In the genomic region with DNA sequence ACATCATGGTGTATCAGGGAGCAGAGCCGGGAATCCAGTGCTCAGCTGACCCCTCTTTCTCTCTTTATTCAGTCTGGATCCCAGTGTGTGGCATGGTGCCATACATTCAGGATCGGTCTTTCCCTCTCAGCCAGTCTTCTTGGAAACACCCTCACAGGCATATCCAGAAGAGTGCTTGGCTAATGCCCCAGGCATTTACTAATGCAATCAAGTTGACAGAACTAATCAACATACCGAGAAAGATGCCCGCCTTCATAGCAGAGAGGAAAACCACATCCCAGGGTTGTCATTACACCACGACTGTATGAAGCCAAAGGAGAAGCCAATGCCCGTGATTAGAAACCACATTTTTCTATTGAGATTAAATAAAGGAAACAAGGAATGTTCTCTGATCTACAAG, we compare ENCODE assay signal across 26 mouse cellular contexts. TPM values are rescaled to one million over a fixed set of nuclear protein-coding genes. Genes with fewer than 3 reads are reported as not detected.
DNase-seq lines count a peak whose midpoint lies in the region; ATAC-seq lines count a peak whose summit lies in the region.
"Had no signal": no experiment of that assay in that cellular context is flagged by ENCODE, and none has a peak within 500 bp of the region (broad histone marks: within the 10 kb centered on the region; RNA-seq: fewer than 3 reads in every experiment).

No protein-coding gene starts in this region.

- H3K4me1 ChIP-seq in forebrain, embryonic 14.5 days (ENCODE audit: control insufficient read depth, insufficient read depth, low read length) = no peaks in the 10 kb centered on the region
- no peaks in the 10 kb centered on the region for H3K4me1 ChIP-seq in forebrain, embryonic 11.5 days (replicated peaks; ENCODE audit: control insufficient read depth, insufficient read depth, low read length)
- H3K4me1 ChIP-seq in embryonic facial prominence, embryonic 14.5 days (ENCODE audit: control insufficient read depth, insufficient read depth, low read length) = no peaks in the 10 kb centered on the region
- H3K4me1 ChIP-seq in midbrain, embryonic 11.5 days (ENCODE audit: control insufficient read depth, insufficient read depth, low read length) = no peaks in the 10 kb centered on the region
- H3K4me1 ChIP-seq in hindbrain, embryonic 14.5 days (replicated peaks; ENCODE audit: control insufficient read depth, insufficient read depth, low read length) = no peaks in the 10 kb centered on the region
- H3K4me1 ChIP-seq: forebrain, embryonic 10.5 days; heart, embryonic 10.5 days; heart, embryonic 15.5 days; hindbrain, embryonic 13.5 days; limb, embryonic 12.5 days; liver, embryonic 15.5 days; midbrain, embryonic 12.5 days had no signal

- no peaks in the 10 kb centered on the region for H3K36me3 ChIP-seq in forebrain, embryonic 14.5 days (ENCODE audit: control insufficient read depth, insufficient read depth, low read length)
- no peaks in the 10 kb centered on the region for H3K36me3 ChIP-seq in forebrain, embryonic 11.5 days (ENCODE audit: control insufficient read depth, insufficient read depth, low read length)
- H3K36me3 ChIP-seq in embryonic facial prominence, embryonic 14.5 days (ENCODE audit: control insufficient read depth, insufficient read depth, low read length) = no peaks in the 10 kb centered on the region
- no peaks in the 10 kb centered on the region for H3K36me3 ChIP-seq in midbrain, embryonic 11.5 days (ENCODE audit: control insufficient read depth, insufficient read depth, low read length)
- H3K36me3 ChIP-seq in hindbrain, embryonic 14.5 days (replicated peaks; ENCODE audit: control insufficient read depth, insufficient read depth) = no peaks in the 10 kb centered on the region
- H3K36me3 ChIP-seq: forebrain, embryonic 10.5 days; heart, embryonic 10.5 days; heart, embryonic 15.5 days; hindbrain, embryonic 13.5 days; limb, embryonic 12.5 days; liver, embryonic 15.5 days; midbrain, embryonic 12.5 days had no signal

- no peaks in the 10 kb centered on the region for H3K9me3 ChIP-seq in forebrain, embryonic 14.5 days (replicated peaks; ENCODE audit: control insufficient read depth, low read length)
- H3K9me3 ChIP-seq in forebrain, embryonic 11.5 days (ENCODE audit: control insufficient read depth, low read length) = no peaks in the 10 kb centered on the region
- H3K9me3 ChIP-seq in embryonic facial prominence, embryonic 14.5 days (ENCODE audit: control insufficient read depth, low read length) = no peaks in the 10 kb centered on the region
- no peaks in the 10 kb centered on the region for H3K9me3 ChIP-seq in midbrain, embryonic 11.5 days (ENCODE audit: control insufficient read depth, low read length)
- no peaks in the 10 kb centered on the region for H3K9me3 ChIP-seq in hindbrain, embryonic 14.5 days (ENCODE audit: control insufficient read depth, low read length)
- H3K9me3 ChIP-seq: forebrain, embryonic 10.5 days; heart, embryonic 10.5 days; heart, embryonic 15.5 days; hindbrain, embryonic 13.5 days; limb, embryonic 12.5 days; liver, embryonic 15.5 days; midbrain, embryonic 12.5 days had no signal

- H3K4me3 ChIP-seq in forebrain, embryonic 14.5 days (ENCODE audit: low read depth, low read length) = no peak overlapping the region
- H3K4me3 ChIP-seq in forebrain, embryonic 11.5 days (ENCODE audit: low read depth, low read length) = no peak overlapping the region
- H3K4me3 ChIP-seq in embryonic facial prominence, embryonic 14.5 days (ENCODE audit: low read depth, low read length) = no peak overlapping the region
- H3K4me3 ChIP-seq in midbrain, embryonic 11.5 days (ENCODE audit: low read depth, low read length) = no peak overlapping the region
- no peak overlapping the region for H3K4me3 ChIP-seq in hindbrain, embryonic 14.5 days (replicated peaks; ENCODE audit: low read length)
- H3K4me3 ChIP-seq: forebrain, embryonic 10.5 days; heart, embryonic 10.5 days; heart, embryonic 15.5 days; hindbrain, embryonic 13.5 days; limb, embryonic 12.5 days; liver, embryonic 15.5 days; midbrain, embryonic 12.5 days had no signal

- H3K4me2 ChIP-seq in forebrain, embryonic 14.5 days (ENCODE audit: low read length) = no peak overlapping the region
- no peak overlapping the region for H3K4me2 ChIP-seq in forebrain, embryonic 11.5 days (ENCODE audit: low read depth, low read length, severe bottlenecking)
- no peak overlapping the region for H3K4me2 ChIP-seq in embryonic facial prominence, embryonic 14.5 days (ENCODE audit: low read depth, low read length)
- no peak overlapping the region for H3K4me2 ChIP-seq in midbrain, embryonic 11.5 days
- H3K4me2 ChIP-seq in hindbrain, embryonic 14.5 days (replicated peaks) = no peak overlapping the region
- H3K4me2 ChIP-seq: heart, embryonic 15.5 days; hindbrain, embryonic 13.5 days; limb, embryonic 12.5 days; liver, embryonic 15.5 days; lung, embryonic 14.5 days; midbrain, embryonic 12.5 days had no signal

- H3K27me3 ChIP-seq in forebrain, embryonic 14.5 days (replicated peaks; ENCODE audit: control insufficient read depth, insufficient read depth, low read length) = no peaks in the 10 kb centered on the region
- H3K27me3 ChIP-seq in forebrain, embryonic 11.5 days (ENCODE audit: control insufficient read depth, insufficient read depth, low read length) = no peaks in the 10 kb centered on the region
- no peaks in the 10 kb centered on the region for H3K27me3 ChIP-seq in embryonic facial prominence, embryonic 14.5 days (replicated peaks; ENCODE audit: control insufficient read depth, insufficient read depth, low read length)
- no peaks in the 10 kb centered on the region for H3K27me3 ChIP-seq in midbrain, embryonic 11.5 days (ENCODE audit: control insufficient read depth, insufficient read depth, low read length)
- no peaks in the 10 kb centered on the region for H3K27me3 ChIP-seq in hindbrain, embryonic 14.5 days (ENCODE audit: control insufficient read depth, insufficient read depth, low read length)
- H3K27me3 ChIP-seq: heart, embryonic 15.5 days; hindbrain, embryonic 13.5 days; limb, embryonic 12.5 days; liver, embryonic 15.5 days; midbrain, embryonic 12.5 days; Patski had no signal

- H3K9ac ChIP-seq in forebrain, embryonic 14.5 days (ENCODE audit: low read length) = no peak overlapping the region
- no peak overlapping the region for H3K9ac ChIP-seq in forebrain, embryonic 11.5 days (ENCODE audit: low read length)
- no peak overlapping the region for H3K9ac ChIP-seq in embryonic facial prominence, embryonic 14.5 days (ENCODE audit: low read depth, low read length)
- no peak overlapping the region for H3K9ac ChIP-seq in midbrain, embryonic 11.5 days (ENCODE audit: low read length)
- no peak overlapping the region for H3K9ac ChIP-seq in hindbrain, embryonic 14.5 days
- H3K9ac ChIP-seq: forebrain, postnatal 0 days; heart, embryonic 15.5 days; hindbrain, embryonic 13.5 days; limb, embryonic 12.5 days; liver, embryonic 15.5 days; lung, embryonic 14.5 days; midbrain, embryonic 12.5 days had no signal

- peak; percentile 1 for DNase-seq in forebrain, embryonic 14.5 days (ENCODE audit: low spot score)
- no peak for DNase-seq in forebrain, embryonic 11.5 days (ENCODE audit: low spot score)
- peak; percentile 88 for DNase-seq in Muller cell, postnatal 12 days (ENCODE audit: inconsistent ontology term)
- peak; percentile 77 for DNase-seq in embryonic facial prominence, embryonic 14.5 days (ENCODE audit: low spot score)
- DNase-seq in right cerebral cortex, postnatal 25 days = no peak
- no peak for DNase-seq in midbrain, embryonic 11.5 days (ENCODE audit: low spot score, missing footprints)
- DNase-seq in hindbrain, embryonic 14.5 days (ENCODE audit: low spot score) = no peak
- DNase-seq: adrenal gland, postnatal 14 days; B cell, adult 2 months; cerebellum, adult 2 months; forebrain, postnatal 0 days; heart, postnatal 36 days; kidney, adult 9 months; kidney, postnatal 10 days; lung, embryonic 14.5 days; lung, postnatal 14 days; thymus, postnatal 4 days had no signal

- no peak overlapping the region for H3K27ac ChIP-seq in forebrain, embryonic 14.5 days (ENCODE audit: low read depth, low read length)
- no peak overlapping the region for H3K27ac ChIP-seq in forebrain, embryonic 11.5 days (ENCODE audit: low read depth, low read length)
- H3K27ac ChIP-seq in embryonic facial prominence, embryonic 14.5 days (replicated peaks; ENCODE audit: low read depth, low read length) = no peak overlapping the region
- no peak overlapping the region for H3K27ac ChIP-seq in midbrain, embryonic 11.5 days (ENCODE audit: low read depth, low read length)
- H3K27ac ChIP-seq in hindbrain, embryonic 14.5 days = no peak overlapping the region
- H3K27ac ChIP-seq: forebrain, embryonic 10.5 days; heart, embryonic 10.5 days; heart, embryonic 15.5 days; hindbrain, embryonic 13.5 days; limb, embryonic 12.5 days; liver, embryonic 15.5 days; midbrain, embryonic 12.5 days had no signal

- 72% methylated on average over 6 of the region's 6 CpGs for WGBS in forebrain, embryonic 14.5 days
- 89% methylated on average over 6 of the region's 6 CpGs for WGBS in forebrain, embryonic 11.5 days
- WGBS in embryonic facial prominence, embryonic 14.5 days = 41% methylated on average over 6 of the region's 6 CpGs
- WGBS in midbrain, embryonic 11.5 days = 90% methylated on average over 6 of the region's 6 CpGs
- 72% methylated on average over 6 of the region's 6 CpGs for WGBS in hindbrain, embryonic 14.5 days

- no peak for ATAC-seq in forebrain, embryonic 14.5 days
- no peak for ATAC-seq in forebrain, embryonic 11.5 days (replicated peaks; ENCODE audit: low FRiP score)
- ATAC-seq in embryonic facial prominence, embryonic 14.5 days (ENCODE audit: low read depth) = 0 out of 2 replicates have a peak, but pooled peaks have one; percentile 39
- no peak for ATAC-seq in midbrain, embryonic 11.5 days (ENCODE audit: low FRiP score)
- ATAC-seq in hindbrain, embryonic 14.5 days (ENCODE audit: low FRiP score) = no peak
- ATAC-seq: forebrain, postnatal 0 days; intestine, postnatal 0 days; Patski had no signal

RNA-seq across cellular contexts. Expression of a gene that starts 41.1 kb away (rescaled TPM):
- polyA plus RNA-seq in forebrain, embryonic 14.5 days (2014; fragmentation: Nextera tagmentation; extraction: Ambion mirVana) = 2.2 and 2.3 TPM in 2 replicates
- polyA plus RNA-seq in forebrain, embryonic 11.5 days (2014; fragmentation: Nextera tagmentation; extraction: Ambion mirVana) = 5.5 and 6.0 TPM in 2 replicates
- polyA plus RNA-seq in embryonic facial prominence, embryonic 14.5 days (2014; fragmentation: Nextera tagmentation; extraction: Ambion mirVana) = 15.4 and 16.6 TPM in 2 replicates
- polyA plus RNA-seq in midbrain, embryonic 11.5 days (2014; fragmentation: Nextera tagmentation; extraction: Ambion mirVana) = 5.8 and 7.2 TPM in 2 replicates
- 2.8 and 3.1 TPM in 2 replicates for polyA plus RNA-seq in hindbrain, embryonic 14.5 days (2014; fragmentation: Nextera tagmentation; extraction: Ambion mirVana)

Comparison
In these comparisons a context has a peak if more than half of its experiments do, and no peak if none do; other contexts are left out.
1. DNase-seq: peak in forebrain, embryonic 14.5 days (single experiment), Muller cell, postnatal 12 days (single experiment) and embryonic facial prominence, embryonic 14.5 days (single experiment); none in forebrain, embryonic 11.5 days (single experiment), right cerebral cortex, postnatal 25 days (single experiment), midbrain, embryonic 11.5 days (single experiment) and hindbrain, embryonic 14.5 days (single experiment).